9 mouse cellular contexts compared by ENCODE assay signal in genomic region chr16:5537286-5538204, GRCm38 (mm10).
DNase-seq lines count a peak whose midpoint lies in the region; ATAC-seq and TF ChIP-seq lines count a peak whose summit lies in the region.
"Had no signal": no experiment of that assay in that cellular context is flagged by ENCODE, and none has a peak within 500 bp of the region (broad histone marks: within the 10 kb centered on the region; RNA-seq: fewer than 3 reads in every experiment).

No protein-coding gene starts in this region.

- H3K4me3 ChIP-seq in kidney, embryonic 15.5 days (replicated peaks) = no peak overlapping the region
- H3K4me3 ChIP-seq in bone marrow macrophage, adult 2 months (ENCODE audit: insufficient read depth, low read length) = no peak overlapping the region
- H3K4me3 ChIP-seq: liver, embryonic 13.5 days had no signal

- TF ChIP-seq POLR2A in bone marrow macrophage, adult 2 months (IDR thresholded peaks at IDR 0.05; ENCODE audit: borderline replicate concordance, low read depth, low read length) = no peak

- no peaks in the 10 kb centered on the region for H3K9me3 ChIP-seq in kidney, embryonic 15.5 days (replicated peaks)
- H3K9me3 ChIP-seq: liver, embryonic 13.5 days had no signal

- intact Hi-C loops in left cerebral cortex, postnatal 4 days (cut with DNase I) = loop anchor here (5.0 kb wide), 1 partner anchor 65 kb away; no protein-coding TSS in a partner anchor
- intact Hi-C loops in heart, postnatal 10 days (cut with DNase I) = loop anchor here (10.0 kb wide), 1 partner anchor 233 kb away; no protein-coding TSS in a partner anchor

- 0 out of 2 replicates have a peak, but pooled peaks cover 4% of the 10 kb centered on the region for H3K4me1 ChIP-seq in kidney, embryonic 15.5 days
- no peaks in the 10 kb centered on the region for H3K4me1 ChIP-seq in bone marrow macrophage, adult 2 months (ENCODE audit: control insufficient read depth, insufficient read depth, low read length)
- H3K4me1 ChIP-seq: liver, embryonic 13.5 days had no signal

- no peak overlapping the region for H3K9ac ChIP-seq in kidney, embryonic 15.5 days
- H3K9ac ChIP-seq: liver, embryonic 13.5 days had no signal

- no peak for ATAC-seq in kidney, embryonic 15.5 days (replicated peaks; ENCODE audit: low FRiP score)

- 0 out of 2 replicates have a peak, but pooled peaks cover 3% of the 10 kb centered on the region for H3K27me3 ChIP-seq in kidney, embryonic 15.5 days
- H3K27me3 ChIP-seq: liver, embryonic 13.5 days had no signal

- DNase-seq in kidney, adult 18-20 months = peak; percentile 42
- peak; percentile 80 for DNase-seq in ES-CJ7 (ENCODE audit: low read depth, low spot score)
- DNase-seq in kidney, postnatal 4 days = peak; percentile 24 to 48
- no peak for DNase-seq in left cerebral cortex, postnatal 4 days
- DNase-seq in heart, postnatal 10 days = no peak
- DNase-seq in gastrocnemius, postnatal 25 days = no peak
- DNase-seq: liver, embryonic 13.5 days had no signal

- no peak overlapping the region for H3K27ac ChIP-seq in kidney, embryonic 15.5 days
- H3K27ac ChIP-seq in bone marrow macrophage, adult 2 months (ENCODE audit: insufficient read depth, low read depth, low read length) = no peak overlapping the region
- H3K27ac ChIP-seq: liver, embryonic 13.5 days had no signal

- H3K36me3 ChIP-seq in kidney, embryonic 15.5 days = no peaks in the 10 kb centered on the region
- H3K36me3 ChIP-seq: liver, embryonic 13.5 days had no signal

- H3K4me2 ChIP-seq in kidney, embryonic 15.5 days = no peak overlapping the region
- H3K4me2 ChIP-seq: liver, embryonic 13.5 days had no signal

- 0 out of 2 replicates have a peak, but pooled peaks have one; percentile 24 for TF ChIP-seq CTCF in bone marrow macrophage, adult 2 months (IDR thresholded peaks at IDR 0.05; ENCODE audit: low read depth, low read length)

- 56% methylated on average over 11 of the region's 11 CpGs for WGBS in kidney, embryonic 15.5 days

Comparison
In these comparisons a context has a peak if more than half of its experiments do, and no peak if none do; other contexts are left out.
1. DNase-seq: peak in kidney, adult 18-20 months (single experiment), ES-CJ7 (single experiment) and kidney, postnatal 4 days (2 of 2); none in left cerebral cortex, postnatal 4 days (single experiment), heart, postnatal 10 days (0 of 2) and gastrocnemius, postnatal 25 days (single experiment).